Mouse (Mus musculus) stomach, postnatal 0 days (tissue): ENCODE results near the gene Olfr689.

Source experiments
- CTCF ChIP-seq: IDR thresholded peaks from 2 replicates; pipeline ENCODE4 v1.5.1; 2016; ENCODE audit warnings: antibody characterized with exemption, low read depth, mild to moderate bottlenecking, moderate library complexity
- EP300 ChIP-seq: optimal IDR thresholded peaks from 2 replicates; pipeline ENCODE3; 2016; ENCODE audit warnings: antibody characterized with exemption

- no peak for TF ChIP-seq CTCF
- no peak for TF ChIP-seq EP300
Observed at GRCm38 (mm10) chr7:105367930-105368329, 57.0 kb downstream of the Olfr689 start, which contains the start of gene Olfr692.
